Mouse (Mus musculus) cerebral cortex, adult 2 months (tissue): ENCODE measurements around the gene Gar1.

Experiments used
- WGBS: fragments of 180-500 bp; shearing (Covaris S2); methylation state at CpG from one replicate; pipeline ENCODE4 v1.1.7; 2018; 5-methylcytosine and 5-hydroxymethylcytosine counted together

Gene Gar1

GRCm38 (mm10) chr3:129831035-129831568 lies at the start of gene Gar1:
Gar1 (minus strand) TSS chr3:129831396.
- WGBS: under 1% methylated on average over 60 of the region's 60 CpGs

DNA sequence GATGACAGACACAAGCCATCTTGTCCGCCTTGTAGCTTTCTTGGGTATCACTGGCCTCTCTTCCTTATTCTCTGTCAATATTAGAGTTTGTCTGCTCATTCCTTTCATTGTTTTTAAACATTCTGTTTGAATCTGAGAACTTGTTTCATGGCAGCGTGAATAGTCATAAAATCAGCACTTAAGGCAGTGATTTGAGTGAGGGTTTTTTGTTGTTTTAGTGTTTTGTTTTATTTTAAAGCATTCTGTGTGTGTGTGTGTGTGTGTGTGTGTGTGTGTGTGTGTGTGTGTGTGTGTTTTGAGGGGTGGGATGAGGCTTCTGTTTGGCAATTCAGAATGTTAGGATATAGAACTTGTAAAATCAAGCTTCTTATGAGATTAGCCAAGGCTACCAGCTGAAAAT lies 48.7 kb upstream of the Gar1 start:
- 84% methylated on average over 2 of the region's 2 CpGs for WGBS

- WGBS: 3% methylated on average over 24 of the region's 25 CpGs
These were observed 48.0 kb upstream of the Gar1 start for GRCm38 (mm10) chr3:129879131-129879757.

- WGBS: under 1% methylated on average over 51 of the region's 66 CpGs
These were observed 47.3 kb upstream of the Gar1 start, which contains the start of gene Pla2g12a for GRCm38 (mm10) chr3:129878405-129879021. Pla2g12a (plus strand) TSS chr3:129878606.

GRCm38 (mm10) chr3:129877327-129877726 lies 46.1 kb upstream of the Gar1 start:
- WGBS: 61% methylated on average over 10 of the region's 10 CpGs

DNA sequence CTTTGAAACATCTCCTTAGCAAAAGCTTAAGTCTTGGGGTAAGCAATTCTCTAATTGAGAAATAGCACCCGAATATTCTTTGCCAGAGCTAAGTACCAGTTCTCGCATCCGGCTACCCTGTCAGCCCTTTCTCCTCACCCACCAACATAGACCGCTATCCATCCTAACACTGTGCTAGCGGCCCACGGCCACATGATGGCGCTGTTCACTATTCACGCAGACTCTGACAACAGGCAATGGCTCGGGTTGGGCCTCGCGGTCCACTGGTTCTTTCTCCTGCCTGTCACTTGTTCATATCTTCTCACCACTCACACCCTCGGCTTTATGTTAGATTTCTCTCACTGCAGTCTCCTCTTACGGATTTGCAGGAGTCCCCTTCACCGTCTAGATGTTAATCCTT lies 32.5 kb upstream of the Gar1 start:
- WGBS: 55% methylated on average over 14 of the region's 14 CpGs

GRCm38 (mm10) chr3:129862592-129862991 lies 31.4 kb upstream of the Gar1 start:
- WGBS: 72% methylated on average over 2 of the region's 2 CpGs

DNA sequence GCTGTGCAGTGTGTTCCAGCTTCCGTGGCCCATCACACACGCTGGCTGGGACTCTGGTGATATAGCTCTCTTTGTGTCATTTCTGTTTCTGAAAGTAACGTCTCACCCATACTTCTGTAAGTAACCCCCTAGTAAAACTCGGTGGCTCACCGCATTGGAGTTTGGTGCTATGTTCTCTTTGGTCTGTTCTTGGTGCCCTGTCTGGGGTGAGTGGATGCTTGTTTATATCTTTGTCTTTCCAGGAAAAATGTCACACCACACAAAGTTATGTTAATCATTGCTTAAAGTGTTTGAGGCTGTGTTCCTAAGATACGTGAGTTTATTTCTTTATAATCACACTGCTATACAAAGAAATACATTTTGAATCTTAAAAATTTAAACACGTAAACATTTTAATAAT lies 15.7 kb upstream of the Gar1 start:
- 85% methylated on average over 7 of the region's 7 CpGs for WGBS

DNA sequence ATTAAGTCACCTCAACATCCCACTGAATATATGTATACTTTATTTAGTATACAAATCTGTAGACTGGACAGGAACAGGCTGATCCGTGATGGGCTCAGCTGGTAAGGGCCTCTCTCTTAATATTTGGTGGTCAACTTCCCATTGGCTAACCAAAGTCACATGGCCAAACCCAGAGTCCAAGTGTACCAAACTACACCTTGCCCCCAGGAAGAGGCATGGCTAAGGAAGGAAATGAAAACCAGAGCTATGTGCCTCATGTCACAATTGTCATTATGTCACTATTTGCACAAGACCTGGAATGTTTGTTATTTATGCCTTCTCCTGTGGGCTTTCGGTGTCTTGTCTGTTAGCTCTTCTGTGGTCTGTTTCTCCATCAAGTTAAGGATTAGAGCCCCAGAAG lies 14.7 kb upstream of the Gar1 start:
- 88% methylated on average over 2 of the region's 2 CpGs for WGBS

- WGBS: 52% methylated on average over 7 of the region's 7 CpGs
These were observed 6.8 kb upstream of the Gar1 start for GRCm38 (mm10) chr3:129838017-129838416.

DNA sequence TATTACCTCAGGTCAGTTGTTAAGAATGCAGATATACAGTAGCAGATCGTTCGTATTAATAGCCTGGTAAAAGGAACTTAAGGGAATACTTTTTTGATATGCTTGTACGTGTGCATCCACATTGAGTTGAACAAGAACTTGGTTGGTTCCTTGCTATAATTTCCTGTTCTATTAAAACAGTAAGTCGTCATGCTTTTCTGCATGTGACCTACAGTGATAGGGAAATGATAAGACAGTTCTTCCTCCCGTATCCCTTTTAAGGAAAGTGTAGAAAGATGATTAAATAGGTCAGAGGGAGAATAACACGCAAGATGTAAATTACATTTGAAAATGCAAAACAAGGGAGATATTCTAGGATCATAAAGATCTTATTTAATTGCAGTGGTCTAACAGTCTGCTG lies 5.8 kb upstream of the Gar1 start:
- WGBS: 87% methylated on average over 6 of the region's 6 CpGs

DNA sequence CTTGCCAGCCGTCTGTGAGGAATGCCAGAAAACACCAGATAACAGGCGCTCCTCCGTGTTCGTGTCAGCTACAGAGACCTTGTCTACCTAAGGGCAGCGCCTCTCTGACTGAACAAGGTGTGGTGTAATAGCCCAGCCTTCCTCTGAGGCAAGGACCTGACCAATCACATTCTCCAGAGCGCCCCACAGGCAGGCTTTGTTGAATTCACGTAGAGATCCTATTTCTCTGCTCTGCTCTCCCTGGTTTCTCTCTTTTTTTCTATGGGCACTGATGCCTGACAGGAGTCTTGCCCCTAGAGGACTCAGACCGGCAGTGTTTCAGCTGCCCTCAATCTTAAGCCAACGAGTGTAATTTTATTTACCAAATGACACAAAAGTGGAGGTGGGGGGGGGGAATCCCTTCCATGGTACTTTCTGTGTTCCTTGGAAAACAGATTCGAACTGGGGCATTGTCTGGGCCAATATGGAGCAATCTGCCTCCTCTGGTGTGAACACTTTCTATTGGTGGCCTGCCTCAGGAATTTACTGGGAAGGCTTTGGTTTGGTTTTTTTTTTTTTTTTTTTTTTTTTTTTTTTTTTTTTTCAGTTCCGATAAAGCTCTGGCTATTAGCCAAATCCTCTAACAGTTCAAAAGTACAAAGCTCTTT lies 5.0 kb upstream of the Gar1 start:
- WGBS: 15% methylated on average over 11 of the region's 11 CpGs

DNA sequence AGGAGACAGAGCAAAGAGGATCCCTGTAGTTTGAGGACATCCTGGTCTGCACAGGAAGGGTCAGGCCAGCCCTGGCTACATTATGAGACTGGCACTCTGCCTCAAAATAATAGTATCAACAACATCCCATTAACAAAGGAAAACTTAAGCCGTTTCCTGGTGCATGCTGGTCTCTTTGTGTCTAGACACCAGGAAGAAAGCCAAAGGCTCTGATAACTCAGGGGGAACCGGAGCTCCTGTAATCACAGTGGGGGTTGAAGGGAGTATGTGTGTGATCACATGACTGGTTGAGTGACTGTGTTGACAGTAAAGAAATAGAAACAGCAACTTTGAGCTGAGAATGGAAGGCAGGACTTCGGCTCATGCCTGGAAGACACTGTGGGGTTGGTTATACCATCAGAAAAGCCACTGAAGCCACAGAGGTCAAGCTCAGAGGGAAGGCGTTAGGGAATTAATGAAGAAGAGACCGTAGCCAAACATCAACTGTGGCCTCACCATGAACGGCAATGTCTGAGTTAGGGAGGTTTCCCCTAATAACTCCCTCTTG lies 4.3 kb upstream of the Gar1 start, which contains the start of gene Cfi:
Gene Cfi (plus strand): TSS at position 497 of the 547 bp plus-strand sequence.
- WGBS: 56% methylated on average over 6 of the region's 6 CpGs

GRCm38 (mm10) chr3:129830626-129831025 lies 570 bp downstream of the Gar1 start:
- under 1% methylated on average over 45 of the region's 45 CpGs for WGBS

DNA sequence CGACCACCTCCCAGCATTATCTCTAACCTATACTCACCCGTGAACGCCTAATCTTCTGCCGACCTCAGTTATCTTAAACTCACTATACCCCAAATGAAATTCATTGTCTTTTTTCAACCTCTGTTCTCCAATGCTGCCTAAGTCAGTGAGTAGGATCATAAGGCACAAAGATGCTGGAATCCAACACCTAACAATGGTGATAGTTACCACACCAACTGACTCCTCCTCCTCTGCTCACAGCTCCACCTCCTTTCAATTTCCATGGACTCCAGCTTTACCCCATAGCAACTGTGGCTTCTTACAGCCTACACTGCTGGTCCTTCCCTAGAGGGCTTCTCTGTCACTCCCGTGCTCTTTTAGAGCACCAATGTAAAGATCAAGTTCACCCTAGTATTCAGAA lies 3.5 kb downstream of the Gar1 start:
- 94% methylated on average over 5 of the region's 5 CpGs for WGBS

DNA sequence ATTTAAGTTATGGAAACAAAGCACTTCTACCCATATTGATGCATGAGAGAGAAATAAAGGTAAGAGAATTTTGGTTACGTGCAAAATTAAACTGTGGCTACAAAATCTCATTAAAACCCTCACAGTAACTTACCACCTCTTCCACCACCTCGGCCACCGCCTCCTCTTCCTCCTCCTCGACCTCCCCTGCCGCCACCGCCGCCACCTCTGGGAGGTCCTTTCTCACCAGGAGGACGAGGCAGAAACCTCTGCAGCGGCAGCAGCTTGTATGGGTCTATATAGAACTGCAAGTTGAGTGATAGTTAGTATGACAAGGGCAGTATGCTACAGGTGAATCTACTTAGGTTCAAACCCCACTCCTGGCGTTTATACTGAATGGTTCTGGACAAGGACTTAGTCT lies 4.5 kb downstream of the Gar1 start:
- WGBS: 87% methylated on average over 10 of the region's 10 CpGs

- WGBS: 85% methylated on average over 10 of the region's 10 CpGs
These were observed 6.3 kb downstream of the Gar1 start for GRCm38 (mm10) chr3:129824891-129825290.

- 75% methylated on average over 4 of the region's 4 CpGs for WGBS
These were observed 7.0 kb downstream of the Gar1 start for GRCm38 (mm10) chr3:129824146-129824545.

- WGBS: 54% methylated on average over 5 of the region's 5 CpGs
These were observed 7.9 kb downstream of the Gar1 start for GRCm38 (mm10) chr3:129823293-129823692.

- 68% methylated on average over 11 of the region's 11 CpGs for WGBS
These were observed 8.9 kb downstream of the Gar1 start, which contains the start of gene Rrh for GRCm38 (mm10) chr3:129822206-129822775. Rrh (minus strand) TSS chr3:129822587.

- 56% methylated on average over 8 of the region's 8 CpGs for WGBS
These were observed 9.5 kb downstream of the Gar1 start for GRCm38 (mm10) chr3:129821736-129822135.

DNA sequence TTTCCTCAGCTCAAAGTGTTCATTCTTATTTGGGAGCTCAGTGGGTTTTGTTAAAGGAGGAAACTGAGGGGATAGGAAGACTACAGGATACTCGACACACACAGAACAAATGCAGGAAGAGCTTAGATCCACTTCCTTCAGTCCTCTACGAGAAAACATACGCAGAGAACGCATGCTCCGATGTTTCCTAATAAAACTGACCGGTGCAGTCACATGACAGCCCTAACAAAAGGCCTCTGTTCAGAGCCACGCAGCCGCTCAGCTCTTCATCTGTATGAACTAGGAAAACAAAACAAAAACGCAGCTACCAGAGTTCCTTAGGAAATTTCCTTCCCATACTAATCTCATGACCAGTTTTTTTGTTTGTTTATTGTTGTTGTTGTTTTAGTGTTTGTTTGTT lies 10.3 kb downstream of the Gar1 start:
- 51% methylated on average over 9 of the region's 9 CpGs for WGBS
